Mouse (Mus musculus) neural tube, embryonic 12.5 days (tissue): ENCODE measurements around the gene B4galnt1. TPM values are rescaled to one million over a fixed set of nuclear protein-coding genes. Genes with fewer than 3 reads are reported as not detected.

Experiments
- ATAC-seq: fragments of 200-750 bp; cut with Nextera tagmentation; 2 replicates; pipeline ENCODE4 v1.8.0; 2017; ENCODE audit warnings: low read depth, mild to moderate bottlenecking, moderate TSS enrichment, moderate library complexity; ENCODE audit not compliant: low FRiP score
- H3K27ac ChIP-seq: fragments of 300-500 bp; sonication (generic); 2 replicates; pipeline ENCODE4 v1.5.1; 2016
- H3K27me3 ChIP-seq: fragments of 300-500 bp; sonication (generic); replicated peaks from 2 replicates; pipeline ENCODE4 v1.6.1; 2016; ENCODE audit warnings: mild to moderate bottlenecking
- H3K36me3 ChIP-seq: fragments of 300-500 bp; sonication (generic); 2 replicates; pipeline ENCODE4 v1.6.1; 2016; ENCODE audit warnings: mild to moderate bottlenecking
- H3K4me1 ChIP-seq: fragments of 300-500 bp; sonication (generic); 2 replicates; pipeline ENCODE4 v1.6.1; 2016
- H3K4me2 ChIP-seq: fragments of 300-500 bp; sonication (generic); replicated peaks from 2 replicates; pipeline ENCODE4 v1.6.1; 2016; ENCODE audit warnings: mild to moderate bottlenecking
- H3K4me3 ChIP-seq: fragments of 300-500 bp; sonication (generic); 2 replicates; pipeline ENCODE4 v1.5.1; 2016
- H3K9ac ChIP-seq: fragments of 300-500 bp; sonication (generic); 2 replicates; pipeline ENCODE4 v1.6.1; 2016; ENCODE audit warnings: mild to moderate bottlenecking
- H3K9me3 ChIP-seq: fragments of 300-500 bp; sonication (generic); 2 replicates; pipeline ENCODE4 v1.6.1; 2016; ENCODE audit warnings: mild to moderate bottlenecking
- WGBS: fragments of 180-500 bp; shearing (Covaris S2); methylation state at CpG from one replicate; pipeline ENCODE4 v1.1.7; 2016; 5-methylcytosine and 5-hydroxymethylcytosine counted together
- polyA plus RNA-seq: library from polyadenylated mRNA; unstranded; fragments of >200 nt; fragmentation: Nextera tagmentation; extraction: Ambion mirVana; gene quantifications from 2 replicates; pipeline ENCODE4 v1.2.1, GENCODE M21; 2016

B4galnt1 gene
- polyA plus RNA-seq, 1 experiment from 2014 or later = 31.5 TPM

- H3K27me3 ChIP-seq = no peaks in the 10 kb centered on the region
Observed at GRCm38 (mm10) chr10:127194428-127195327, 29.7 kb downstream of the B4galnt1 start.

GRCm38 (mm10) chr10:127195328-127196129, 30.5 kb downstream of the B4galnt1 start, which contains the start of gene Dtx3:
Dtx3 (minus strand) TSS chr10:127195728.
- Histone ChIP-seq H3K4me3 (peak within 1 kb of the TSS; percentile 95), H3K4me2 (peak within 1 kb of the TSS; percentile 75), H3K4me1 (peaks cover 48% of the 10 kb centered on the region), H3K9me3 (no peaks in the 10 kb centered on the region), H3K9ac (peak within 1 kb of the TSS; percentile 92), H3K27ac (peak within 1 kb of the TSS; percentile 83), H3K27me3 (no peaks in the 10 kb centered on the region), H3K36me3 (peaks cover 45% of the 10 kb centered on the region)
- ATAC-seq = peak; percentile 78
- under 1% methylated on average over 39 of the region's 47 CpGs for WGBS

More at GRCm38 (mm10) chr10:127194428-127195327, 29.7 kb downstream of the B4galnt1 start:
- H3K27ac ChIP-seq = peak overlapping the region; percentile 83
- WGBS = 20% methylated on average over 22 of the region's 22 CpGs
- peaks cover 37% of the 10 kb centered on the region for H3K36me3 ChIP-seq
- peak overlapping the region; percentile 75 for H3K4me2 ChIP-seq
- ATAC-seq = peak; percentile 12; the same call in 1 of the 2 replicates
- H3K9ac ChIP-seq = peak overlapping the region; percentile 92
- peak overlapping the region; percentile 95 for H3K4me3 ChIP-seq
- peaks cover 57% of the 10 kb centered on the region for H3K4me1 ChIP-seq
- no peaks in the 10 kb centered on the region for H3K9me3 ChIP-seq

- Histone ChIP-seq H3K4me3 (peak overlapping the region; percentile 95), H3K4me2 (peak overlapping the region; percentile 75), H3K9me3 (no peaks in the 10 kb centered on the region), H3K27ac (0 out of 2 replicates have a peak overlapping the region, but pooled peaks have one; percentile 27), H3K36me3 (peaks cover 45% of the 10 kb centered on the region), H3K9ac (0 out of 2 replicates have a peak overlapping the region, but pooled peaks have one; percentile 92), H3K4me1 (peaks cover 40% of the 10 kb centered on the region), H3K27me3 (no peaks in the 10 kb centered on the region)
- 5% methylated on average over 5 of the region's 5 CpGs for WGBS
- peak; percentile 23 for ATAC-seq
Observed at GRCm38 (mm10) chr10:127196392-127196791, 31.4 kb downstream of the B4galnt1 start.

- ATAC-seq = no peak
- Histone ChIP-seq H3K27me3 (no peaks in the 10 kb centered on the region), H3K9me3 (no peaks in the 10 kb centered on the region), H3K36me3 (peaks cover 47% of the 10 kb centered on the region), H3K9ac (no peak overlapping the region), H3K4me2 (no peak overlapping the region), H3K27ac (no peak overlapping the region), H3K4me1 (peaks cover 40% of the 10 kb centered on the region), H3K4me3 (no peak overlapping the region)
- WGBS = 90% methylated on average over 8 of the region's 8 CpGs
Observed at GRCm38 (mm10) chr10:127197104-127197503, 32.1 kb downstream of the B4galnt1 start.

GRCm38 (mm10) chr10:127197505-127198110, 32.6 kb downstream of the B4galnt1 start:
- Histone ChIP-seq H3K4me1 (peaks cover 36% of the 10 kb centered on the region), H3K4me3 (no peak overlapping the region), H3K27me3 (no peaks in the 10 kb centered on the region), H3K36me3 (peaks cover 46% of the 10 kb centered on the region), H3K27ac (no peak overlapping the region; the same call in 1 of the 2 replicates), H3K9me3 (no peaks in the 10 kb centered on the region), H3K4me2 (0 out of 2 replicates have a peak overlapping the region, but pooled peaks have one; percentile 12), H3K9ac (no peak overlapping the region)
- ATAC-seq = no peak
- 73% methylated on average over 11 of the region's 11 CpGs for WGBS

GRCm38 (mm10) chr10:127198492-127198891, 33.5 kb downstream of the B4galnt1 start:
- peaks cover 46% of the 10 kb centered on the region for H3K36me3 ChIP-seq
- no peak overlapping the region for H3K27ac ChIP-seq
- no peaks in the 10 kb centered on the region for H3K27me3 ChIP-seq
- H3K4me3 ChIP-seq = no peak overlapping the region
- H3K9ac ChIP-seq = no peak overlapping the region
- no peak for ATAC-seq
- H3K9me3 ChIP-seq = no peaks in the 10 kb centered on the region
- H3K4me1 ChIP-seq = peaks cover 30% of the 10 kb centered on the region
- no peak overlapping the region for H3K4me2 ChIP-seq
- 65% methylated on average over 2 of the region's 2 CpGs for WGBS

GRCm38 (mm10) chr10:127199068-127199467, 34.0 kb downstream of the B4galnt1 start:
- Histone ChIP-seq H3K4me3 (no peak overlapping the region), H3K9ac (no peak overlapping the region), H3K27me3 (no peaks in the 10 kb centered on the region), H3K4me1 (peaks cover 30% of the 10 kb centered on the region), H3K36me3 (peaks cover 52% of the 10 kb centered on the region), H3K4me2 (no peak overlapping the region), H3K27ac (no peak overlapping the region), H3K9me3 (no peaks in the 10 kb centered on the region)
- no peak for ATAC-seq
- 66% methylated on average over 5 of the region's 5 CpGs for WGBS

GRCm38 (mm10) chr10:127199474-127199873, 34.4 kb downstream of the B4galnt1 start:
- no peaks in the 10 kb centered on the region for H3K27me3 ChIP-seq
- no peaks in the 10 kb centered on the region for H3K9me3 ChIP-seq
- H3K9ac ChIP-seq = no peak overlapping the region
- WGBS = 79% methylated on average over 11 of the region's 11 CpGs
- no peak overlapping the region for H3K27ac ChIP-seq
- H3K4me2 ChIP-seq = no peak overlapping the region
- H3K36me3 ChIP-seq = peaks cover 52% of the 10 kb centered on the region
- H3K4me3 ChIP-seq = no peak overlapping the region
- peaks cover 26% of the 10 kb centered on the region for H3K4me1 ChIP-seq
- ATAC-seq = no peak

GRCm38 (mm10) chr10:127200279-127200678, 35.3 kb downstream of the B4galnt1 start:
- WGBS = 90% methylated on average over 8 of the region's 8 CpGs
- no peak overlapping the region for H3K4me3 ChIP-seq
- H3K36me3 ChIP-seq = peaks cover 59% of the 10 kb centered on the region
- no peak overlapping the region for H3K27ac ChIP-seq
- H3K9ac ChIP-seq = no peak overlapping the region
- ATAC-seq = no peak
- no peaks in the 10 kb centered on the region for H3K9me3 ChIP-seq
- no peak overlapping the region for H3K4me2 ChIP-seq
- H3K27me3 ChIP-seq = no peaks in the 10 kb centered on the region
- H3K4me1 ChIP-seq = peaks cover 20% of the 10 kb centered on the region

GRCm38 (mm10) chr10:127203106-127203505, 38.1 kb downstream of the B4galnt1 start:
- Histone ChIP-seq H3K9me3 (no peaks in the 10 kb centered on the region), H3K4me1 (peaks cover under 1% of the 10 kb centered on the region; the same call in 1 of the 2 replicates), H3K4me2 (no peak overlapping the region), H3K4me3 (no peak overlapping the region), H3K36me3 (peaks cover 80% of the 10 kb centered on the region), H3K27ac (no peak overlapping the region), H3K27me3 (no peaks in the 10 kb centered on the region), H3K9ac (no peak overlapping the region)
- 92% methylated on average over 3 of the region's 3 CpGs for WGBS
- no peak for ATAC-seq

- no peak for ATAC-seq
- Histone ChIP-seq H3K27me3 (no peaks in the 10 kb centered on the region), H3K9ac (no peak overlapping the region), H3K4me2 (no peak overlapping the region), H3K4me3 (no peak overlapping the region), H3K36me3 (peaks cover 73% of the 10 kb centered on the region), H3K27ac (no peak overlapping the region), H3K9me3 (no peaks in the 10 kb centered on the region), H3K4me1 (no peaks in the 10 kb centered on the region)
- WGBS = 91% methylated on average over 5 of the region's 5 CpGs
Observed at GRCm38 (mm10) chr10:127204589-127204988, 39.6 kb downstream of the B4galnt1 start.
